In the genomic region with DNA sequence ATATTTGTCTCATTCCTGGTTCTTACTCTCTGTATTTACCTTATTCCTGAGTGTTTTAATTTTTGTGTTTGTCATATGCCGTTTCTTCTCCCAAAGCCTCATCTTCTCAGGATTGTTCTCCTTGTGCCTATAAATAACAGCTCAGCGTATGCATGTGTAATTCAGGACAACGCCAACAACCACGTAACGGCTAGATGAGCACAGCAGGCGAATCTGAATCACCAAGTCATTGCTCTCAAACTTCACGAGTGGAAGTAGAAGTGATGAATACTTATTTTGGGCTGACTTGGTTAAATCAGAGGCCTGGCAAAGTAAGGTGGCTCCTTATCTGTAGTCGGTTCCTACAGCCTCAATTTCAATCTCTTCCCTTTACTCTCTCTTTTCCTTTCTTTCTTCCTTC, we compare ENCODE assay signal across 13 mouse cellular contexts.
"Had no signal": no experiment of that assay in that cellular context is flagged by ENCODE, and none has a peak within 500 bp of the region (broad histone marks: within the 10 kb centered on the region; RNA-seq: fewer than 3 reads in every experiment).

No protein-coding gene starts in this region.

- ATAC-seq: intestine, embryonic 16.5 days had no signal

- DNase-seq: kidney, adult 18-20 months; kidney, adult 9 months; kidney, postnatal 14 days; kidney, postnatal 4 days; liver, embryonic 13.5 days; lung, adult 2 months; lung, postnatal 14 days; lung, postnatal 4 days; midbrain, embryonic 14.5 days; thymus, adult 2 months; thymus, postnatal 14 days; thymus, postnatal 4 days had no signal
